Mouse (Mus musculus): Measurements from ENCODE around the gene Gm43951. TPM values are rescaled to one million over a fixed set of nuclear protein-coding genes. Genes with fewer than 3 reads are reported as not detected.
A peak's percentile ranks its signal among the peaks of the same experiment; 100 is the strongest.

Gm43951 gene
- 2.5 and 2.6 TPM in 2 replicates for total RNA-seq (2014; rRNA removed)
- 1.1 and 1.5 TPM in 2 replicates for polyA plus RNA-seq (2015; fragmentation: Nextera tagmentation; extraction: Ambion mirVana)

- Histone ChIP-seq H3K27ac (ENCODE audit: low read depth, low read length) (peak within 1 kb of the TSS; percentile 78), H3K36me3 (ENCODE audit: insufficient read depth, low read length) (peaks cover 13% of the 10 kb centered on the region), H3K27me3 (ENCODE audit: insufficient read depth, low read length) (no peaks in the 10 kb centered on the region), H3K9me3 (ENCODE audit: low read length) (no peaks in the 10 kb centered on the region), H3K4me3 (ENCODE audit: low read depth, low read length) (peak within 1 kb of the TSS; percentile 80), H3K4me1 (ENCODE audit: insufficient read depth, low read length) (peaks cover 12% of the 10 kb centered on the region), H3K4me2 (ENCODE audit: low read depth, low read length, poor library complexity, severe bottlenecking) (peak within 1 kb of the TSS; percentile 91), H3K9ac (replicated peaks; ENCODE audit: low read length, poor library complexity, severe bottlenecking) (peak within 1 kb of the TSS; percentile 90)
- DNase-seq (ENCODE audit: low spot score) (peak; percentile 25), ATAC-seq (ENCODE audit: low FRiP score) (peak; percentile 59)
- under 1% methylated on average over 43 of the region's 43 CpGs for WGBS
- TF ChIP-seq CTCF (IDR thresholded peaks at IDR 0.05): peak; percentile 48
Observed at GRCm38 (mm10) chr11:72206341-72207203, at the start of gene Gm43951. Gene Gm43951 (minus strand): TSS chr11:72206840.

- 84% methylated on average over 2 of the region's 2 CpGs for WGBS
- Histone ChIP-seq H3K27me3 (ENCODE audit: insufficient read depth, low read length) (no peaks in the 10 kb centered on the region), H3K4me2 (ENCODE audit: low read depth, low read length, poor library complexity, severe bottlenecking) (no peak overlapping the region), H3K27ac (ENCODE audit: low read depth, low read length) (no peak overlapping the region), H3K9me3 (ENCODE audit: low read length) (no peaks in the 10 kb centered on the region), H3K36me3 (ENCODE audit: insufficient read depth, low read length) (no peaks in the 10 kb centered on the region), H3K4me3 (ENCODE audit: low read depth, low read length) (no peak overlapping the region), H3K4me1 (ENCODE audit: insufficient read depth, low read length) (no peaks in the 10 kb centered on the region), H3K9ac (replicated peaks; ENCODE audit: low read length, poor library complexity, severe bottlenecking) (no peak overlapping the region)
- ATAC-seq (ENCODE audit: low FRiP score) (no peak), DNase-seq (ENCODE audit: low spot score) (no peak)
- no peak for TF ChIP-seq CTCF (IDR thresholded peaks at IDR 0.05)
Observed at GRCm38 (mm10) chr11:72256441-72256840, 49.8 kb upstream of the Gm43951 start.

GRCm38 (mm10) chr11:72255629-72256028 lies 49.0 kb upstream of the Gm43951 start:
- Histone ChIP-seq H3K36me3 (ENCODE audit: insufficient read depth, low read length) (no peaks in the 10 kb centered on the region), H3K4me2 (ENCODE audit: low read depth, low read length, poor library complexity, severe bottlenecking) (no peak overlapping the region), H3K9ac (replicated peaks; ENCODE audit: low read length, poor library complexity, severe bottlenecking) (no peak overlapping the region), H3K9me3 (ENCODE audit: low read length) (no peaks in the 10 kb centered on the region), H3K4me3 (ENCODE audit: low read depth, low read length) (no peak overlapping the region), H3K27ac (ENCODE audit: low read depth, low read length) (no peak overlapping the region), H3K27me3 (ENCODE audit: insufficient read depth, low read length) (no peaks in the 10 kb centered on the region), H3K4me1 (ENCODE audit: insufficient read depth, low read length) (no peaks in the 10 kb centered on the region)
- 89% methylated on average over 4 of the region's 4 CpGs for WGBS
- TF ChIP-seq CTCF (IDR thresholded peaks at IDR 0.05): no peak
- DNase-seq (ENCODE audit: low spot score) (no peak), ATAC-seq (ENCODE audit: low FRiP score) (no peak)

- WGBS: 81% methylated on average over 8 of the region's 8 CpGs
- Histone ChIP-seq H3K4me2 (ENCODE audit: low read depth, low read length, poor library complexity, severe bottlenecking) (no peak overlapping the region), H3K4me3 (ENCODE audit: low read depth, low read length) (no peak overlapping the region), H3K9ac (replicated peaks; ENCODE audit: low read length, poor library complexity, severe bottlenecking) (no peak overlapping the region), H3K9me3 (ENCODE audit: low read length) (no peaks in the 10 kb centered on the region), H3K27me3 (ENCODE audit: insufficient read depth, low read length) (no peaks in the 10 kb centered on the region), H3K36me3 (ENCODE audit: insufficient read depth, low read length) (no peaks in the 10 kb centered on the region), H3K4me1 (ENCODE audit: insufficient read depth, low read length) (no peaks in the 10 kb centered on the region), H3K27ac (ENCODE audit: low read depth, low read length) (no peak overlapping the region)
- TF ChIP-seq CTCF (IDR thresholded peaks at IDR 0.05): no peak
- DNase-seq (ENCODE audit: low spot score) (no peak), ATAC-seq (ENCODE audit: low FRiP score) (no peak)
Observed at GRCm38 (mm10) chr11:72245196-72245753, 38.6 kb upstream of the Gm43951 start.

- TF ChIP-seq CTCF (IDR thresholded peaks at IDR 0.05): no peak
- no peak for ATAC-seq (ENCODE audit: low FRiP score)
- H3K4me3 ChIP-seq (ENCODE audit: low read depth, low read length): no peak overlapping the region
- 72% methylated on average over 4 of the region's 4 CpGs for WGBS
- H3K9me3 ChIP-seq (ENCODE audit: low read length): no peaks in the 10 kb centered on the region
- H3K36me3 ChIP-seq (ENCODE audit: insufficient read depth, low read length): no peaks in the 10 kb centered on the region
- no peak for DNase-seq (ENCODE audit: low spot score)
- no peak overlapping the region for H3K4me2 ChIP-seq (ENCODE audit: low read depth, low read length, poor library complexity, severe bottlenecking)
- H3K27me3 ChIP-seq (ENCODE audit: insufficient read depth, low read length): no peaks in the 10 kb centered on the region
- no peaks in the 10 kb centered on the region for H3K4me1 ChIP-seq (ENCODE audit: insufficient read depth, low read length)
- H3K9ac ChIP-seq (replicated peaks; ENCODE audit: low read length, poor library complexity, severe bottlenecking): no peak overlapping the region
- H3K27ac ChIP-seq (ENCODE audit: low read depth, low read length): no peak overlapping the region
Observed at GRCm38 (mm10) chr11:72240062-72240860, 33.6 kb upstream of the Gm43951 start.

Measured in midbrain, postnatal 0 days (tissue).